Mouse (Mus musculus) layer of hippocampus, postnatal 36 days (tissue): ENCODE results near the gene Aplnr. TPM values are rescaled to one million over a fixed set of nuclear protein-coding genes. Genes with fewer than 3 reads are reported as not detected.

Experiments
- DNase-seq, 2 experiments: peaks; one replicate each; pipeline ENCODE4 v3.0.0; 2022
- total RNA-seq, 2 experiments: library from RNA; stranded (reverse); gene quantifications; 2 replicates each; pipeline ENCODE4 v1.2.3; 2021

Aplnr gene
- 1 to 10 TPM in 1 of 2 experiments, under 1 TPM in 1; 0.91 to 1.0 TPM for total RNA-seq

DNA sequence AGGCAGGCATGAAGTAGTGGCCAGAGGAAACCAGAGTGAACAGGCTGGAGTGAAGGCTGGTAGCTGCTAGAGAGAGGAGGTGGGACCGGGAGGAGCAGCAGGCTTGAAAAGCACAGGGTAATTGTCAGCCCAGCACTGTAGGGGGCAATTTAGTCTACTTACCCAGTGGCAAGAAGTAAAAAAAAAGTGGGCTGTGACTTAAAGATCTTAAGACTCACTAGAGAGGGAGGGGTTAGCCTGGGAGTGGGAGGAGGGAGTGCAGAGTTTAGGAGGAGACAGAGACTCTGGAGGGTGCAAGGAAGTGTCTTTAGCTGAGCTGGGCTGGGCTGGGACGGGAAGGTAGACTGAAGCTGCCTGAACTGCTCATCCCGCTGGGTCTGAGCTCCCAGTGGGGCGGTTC, at the start of gene Aplnr:
TSS of gene Aplnr (plus strand) at position 137 of the 400 bp plus-strand sequence.
- DNase-seq = no peak

DNA sequence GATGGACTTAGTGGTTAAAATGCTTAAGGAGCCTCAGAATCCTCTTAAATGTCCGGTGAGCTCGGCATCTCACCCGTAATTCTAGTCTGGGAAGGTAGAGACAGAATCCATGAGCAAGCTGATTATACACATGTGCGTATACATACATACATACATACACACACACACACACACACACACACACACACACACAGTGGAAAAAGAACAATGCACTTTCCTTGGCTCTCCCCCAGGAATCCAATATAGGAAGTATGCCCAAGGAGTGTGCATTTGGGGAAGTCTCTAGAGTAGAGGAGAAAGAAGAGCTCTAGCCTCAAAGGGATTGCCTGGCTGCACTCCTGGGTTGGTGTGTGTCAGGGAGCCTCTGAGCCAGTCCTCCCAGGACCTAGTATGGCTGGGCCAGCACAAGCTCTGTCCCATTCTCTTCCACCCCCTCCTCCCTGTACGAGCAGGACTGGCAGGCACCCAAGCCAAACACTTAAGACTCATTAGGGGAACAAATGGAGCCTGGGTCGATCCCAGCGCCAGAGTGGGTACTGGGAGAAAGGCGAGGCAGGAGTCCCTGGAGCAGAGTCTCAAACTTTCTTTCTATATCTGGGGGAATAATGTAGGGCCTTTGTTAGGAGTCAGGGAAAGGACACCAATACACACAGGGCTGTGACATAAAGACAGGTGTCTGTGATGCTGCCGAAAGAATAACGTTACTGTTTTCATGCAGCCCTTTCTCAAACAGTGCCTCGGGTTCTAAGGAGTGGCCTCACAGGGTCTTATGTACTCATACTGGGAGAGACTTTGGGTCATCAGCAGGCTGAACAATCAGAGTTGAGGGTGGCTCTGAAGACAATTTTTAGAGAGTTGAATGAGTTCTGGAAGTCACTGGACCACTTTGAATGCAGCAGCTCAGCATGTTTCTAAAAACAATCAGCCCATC, 47.0 kb upstream of the Aplnr start:
- no peak for DNase-seq

DNA sequence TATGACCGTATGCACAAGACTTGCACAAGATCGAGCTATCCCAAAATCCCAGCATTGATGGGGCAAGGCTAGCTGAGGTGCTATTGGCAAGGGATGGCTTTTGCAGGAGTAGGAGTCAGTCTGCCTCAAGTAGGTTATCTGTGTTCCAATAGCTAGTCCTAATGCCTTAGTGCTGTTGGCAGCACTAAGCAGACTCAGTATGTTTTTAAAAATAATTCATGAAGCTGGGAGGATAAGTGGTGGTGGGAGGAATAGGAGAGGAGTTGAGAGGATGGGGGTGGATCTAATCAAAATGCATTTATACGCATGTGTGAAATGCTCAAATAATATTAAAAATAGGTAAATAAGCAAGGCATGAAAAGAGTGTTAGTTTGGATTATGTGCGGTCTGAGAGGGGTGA, 44.7 kb upstream of the Aplnr start:
- DNase-seq = peak in 1 of 2 experiments; percentile 12

DNA sequence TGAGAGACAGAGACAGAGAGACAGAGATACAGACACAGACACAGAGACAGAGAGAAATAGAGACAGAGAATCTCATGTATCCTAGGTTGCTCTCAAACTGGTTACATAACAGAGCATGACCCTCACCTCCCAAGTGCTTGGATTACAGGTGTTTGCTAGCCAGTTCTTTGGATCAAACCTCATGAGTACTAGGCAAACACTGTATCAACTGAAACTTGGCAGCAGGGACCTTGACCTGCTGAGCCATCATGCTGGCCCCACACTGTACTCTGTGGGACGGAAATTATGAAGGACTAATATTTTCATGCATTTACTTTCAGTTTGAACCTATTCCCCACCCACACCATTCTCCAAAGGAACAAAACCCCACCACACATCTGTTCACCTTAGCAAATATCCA, 42.6 kb upstream of the Aplnr start:
- no peak for DNase-seq

DNA sequence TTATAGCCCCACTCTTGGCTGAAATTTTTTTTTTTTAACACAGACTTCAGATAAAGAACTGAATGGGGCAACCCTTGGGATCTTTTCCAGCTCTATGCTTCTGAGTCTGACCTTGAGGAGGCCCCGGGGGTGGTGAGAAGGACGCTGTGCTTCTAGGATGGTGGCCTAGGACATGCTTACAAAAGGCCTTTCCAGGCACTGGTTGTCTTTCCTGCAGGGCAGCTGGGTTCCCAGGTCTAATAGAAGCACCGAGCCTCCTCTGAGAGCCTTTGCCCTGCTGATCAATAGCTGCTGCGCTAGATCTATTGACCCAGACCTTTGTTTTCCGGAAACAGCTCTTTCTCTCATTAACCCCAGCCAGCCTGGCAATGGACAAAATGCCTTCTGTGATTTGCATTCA, 40.1 kb upstream of the Aplnr start:
- DNase-seq = no peak

DNA sequence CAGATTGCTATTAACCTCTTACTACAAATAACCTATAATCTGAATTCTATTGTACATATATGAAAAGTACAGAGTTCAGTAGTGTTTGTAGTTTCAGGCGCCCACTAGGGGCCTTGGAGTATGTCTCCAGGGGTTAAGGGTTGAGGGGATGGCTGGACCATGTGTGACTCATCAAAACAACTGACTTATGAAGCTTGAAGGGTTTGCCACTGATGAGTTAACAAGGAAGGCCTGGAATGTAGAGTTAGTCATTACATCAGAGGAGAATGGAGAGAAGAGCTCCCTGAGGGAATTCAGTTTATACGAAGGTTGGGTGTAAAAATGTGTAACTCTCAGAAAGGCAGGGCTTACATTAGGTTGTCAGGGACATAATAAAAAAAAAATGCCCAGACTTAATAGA, 38.0 kb upstream of the Aplnr start:
- no peak for DNase-seq

DNA sequence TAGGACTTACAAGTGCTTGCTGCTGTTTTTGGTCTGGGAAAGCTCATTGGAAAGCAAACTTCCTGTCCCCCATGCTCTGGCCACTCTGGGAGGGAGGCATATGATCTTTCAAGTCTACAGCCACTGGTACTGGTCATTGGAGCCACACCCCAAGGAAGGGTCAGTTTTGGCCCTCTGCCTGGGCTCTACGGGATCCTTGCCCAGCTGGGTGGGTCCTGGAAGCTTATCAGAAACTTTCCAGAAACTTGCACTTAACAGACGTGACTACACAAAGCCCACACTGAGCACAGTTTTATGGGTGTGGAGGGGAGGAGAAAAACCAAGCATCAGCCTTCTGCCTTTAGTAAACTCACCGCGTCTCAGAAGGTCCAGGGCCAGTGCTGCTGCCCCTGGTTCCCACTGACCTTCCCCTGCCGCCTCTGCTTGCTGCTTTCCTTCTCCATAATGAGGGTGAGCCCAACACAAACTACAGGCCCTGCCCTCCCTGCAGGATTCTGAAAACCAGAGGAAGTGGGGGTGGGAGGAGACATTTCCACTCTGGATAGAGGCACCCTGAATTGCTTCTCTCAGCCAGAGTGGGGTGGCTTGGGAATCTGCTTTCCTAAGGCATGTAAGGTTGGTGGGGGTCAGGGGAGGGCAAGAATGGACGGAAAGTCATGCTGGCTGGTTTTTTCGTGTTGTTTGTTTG, 37.1 kb upstream of the Aplnr start:
- no peak for DNase-seq

DNA sequence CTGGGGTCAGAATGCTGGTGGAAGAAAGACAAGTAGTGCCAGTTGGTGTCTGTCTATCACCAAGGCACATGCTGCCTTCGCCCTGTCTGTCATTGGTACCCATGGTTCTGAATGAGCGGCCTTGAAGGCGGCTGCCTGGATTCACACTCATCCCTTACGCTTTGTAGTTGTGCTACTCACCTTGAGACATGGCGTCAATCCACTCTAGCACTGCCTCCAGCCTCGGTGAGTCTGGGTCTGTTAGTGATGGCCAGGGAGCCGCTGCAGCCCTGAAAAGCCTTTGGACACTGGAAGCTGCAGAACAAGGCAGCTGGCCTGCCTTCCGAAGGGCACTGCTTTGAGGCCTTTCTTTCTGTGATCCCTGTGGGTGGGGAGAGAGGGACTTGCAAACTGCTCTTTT, 32.8 kb upstream of the Aplnr start:
- no peak for DNase-seq

DNA sequence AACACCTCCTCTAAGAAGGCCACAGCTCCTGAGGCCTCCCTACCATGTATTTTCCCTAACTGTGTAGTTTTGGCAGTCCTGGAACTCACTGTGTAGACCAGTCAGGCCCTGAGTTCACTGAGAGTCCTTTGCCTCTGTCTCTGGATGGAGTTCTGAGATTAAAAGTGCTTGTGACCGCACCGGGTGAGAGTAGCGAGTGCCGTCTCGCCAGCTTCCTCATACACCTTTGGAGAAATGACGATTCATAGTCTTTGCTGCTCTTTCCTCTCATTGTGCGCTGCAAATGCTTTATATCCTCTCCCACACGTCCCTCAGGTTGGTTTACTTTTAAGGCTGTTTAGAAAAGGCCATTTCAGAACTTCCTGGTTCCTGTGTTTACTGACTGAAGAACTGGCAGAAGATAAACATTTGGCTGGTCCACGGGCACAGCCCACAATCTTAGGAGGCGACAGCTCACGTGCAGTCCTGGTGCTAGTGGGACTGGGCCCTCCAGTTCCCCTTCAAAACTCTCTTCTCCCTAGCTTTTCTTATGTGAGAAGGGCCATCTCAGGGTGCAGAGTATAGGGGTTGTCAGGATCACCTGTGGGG, 30.5 kb upstream of the Aplnr start:
- no peak for DNase-seq

DNA sequence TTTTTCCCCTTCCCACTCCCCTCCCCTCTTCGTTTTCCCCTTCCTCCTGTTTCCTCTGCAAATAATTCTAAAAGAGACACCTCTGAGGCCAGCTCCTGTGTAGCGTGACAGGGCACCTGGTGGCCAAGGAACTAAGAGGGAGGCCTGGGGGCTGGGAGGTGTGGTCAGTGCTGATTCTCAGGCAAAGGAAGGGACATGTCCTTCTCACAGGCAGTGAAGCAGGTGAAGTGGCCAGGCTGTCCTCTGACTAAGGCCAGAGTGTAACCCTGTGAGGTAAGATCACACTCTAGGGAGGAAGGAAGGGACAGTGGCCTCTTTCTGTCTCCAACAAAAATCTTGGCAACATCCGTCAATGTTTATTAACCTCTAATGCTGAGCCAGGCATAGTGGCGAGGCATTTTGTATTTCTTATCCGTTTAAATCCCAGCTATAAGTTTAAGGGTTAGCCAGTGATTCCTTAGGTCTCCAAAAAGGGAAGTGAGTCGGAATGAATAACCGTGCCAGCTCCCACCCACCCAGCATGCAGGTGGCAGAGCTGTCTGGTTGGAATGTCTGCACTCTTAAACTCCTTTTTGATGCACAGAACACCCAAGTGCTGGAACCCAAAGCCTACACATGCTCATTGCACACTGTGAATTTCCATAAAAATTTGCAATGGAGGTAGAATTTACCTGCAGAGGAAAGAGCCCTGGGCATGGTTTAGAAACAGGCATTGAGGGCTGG, 29.8 kb upstream of the Aplnr start:
- no peak for DNase-seq

DNA sequence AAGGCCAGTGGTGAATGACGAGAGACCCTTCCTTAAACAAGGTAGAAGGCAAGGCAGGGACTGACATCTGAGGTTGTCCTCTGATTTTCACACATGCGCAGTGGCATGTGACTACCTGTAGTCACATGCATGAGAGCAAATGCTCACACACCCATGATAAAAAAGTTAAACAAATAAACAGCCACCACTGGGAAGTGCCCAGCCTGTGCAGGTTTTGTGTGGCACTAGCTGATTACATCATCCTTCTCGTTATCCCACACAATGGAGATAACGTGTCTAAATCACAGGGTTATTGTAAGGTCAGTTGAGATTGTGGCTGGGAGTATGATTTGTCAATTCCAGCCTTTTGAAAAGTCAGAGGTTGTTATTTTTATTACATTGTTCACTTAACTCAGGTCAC, 29.1 kb upstream of the Aplnr start:
- DNase-seq = no peak

DNA sequence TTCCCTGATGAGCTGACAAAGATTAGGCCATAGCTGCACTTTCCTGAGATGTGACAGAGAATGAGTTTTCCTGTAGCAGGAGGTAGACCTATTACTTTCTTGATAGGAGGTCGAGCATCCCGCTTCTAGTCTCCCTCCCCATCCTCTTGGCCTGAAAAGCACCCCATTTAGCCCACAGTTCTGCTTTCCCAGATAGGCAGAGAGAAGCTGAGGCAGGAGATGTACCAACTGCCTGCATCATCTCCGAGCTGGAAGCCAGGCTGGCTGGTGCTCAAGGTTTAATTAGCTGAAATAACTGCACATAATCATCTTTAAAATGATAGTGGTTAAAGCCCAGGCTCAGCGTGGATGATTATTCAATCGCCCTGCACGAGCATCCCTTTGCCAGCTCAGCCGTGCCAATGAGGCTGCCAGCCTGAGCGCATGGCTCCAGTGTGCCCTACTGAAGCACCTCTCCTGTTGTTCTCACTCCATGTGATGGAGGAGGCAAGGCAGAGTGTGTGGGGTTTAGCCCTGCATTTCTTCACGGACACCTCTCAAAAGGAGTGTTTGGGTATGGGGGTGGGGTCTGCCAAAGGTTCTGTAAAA, 25.6 kb upstream of the Aplnr start:
- peak; percentile 19 to 29 for DNase-seq

DNA sequence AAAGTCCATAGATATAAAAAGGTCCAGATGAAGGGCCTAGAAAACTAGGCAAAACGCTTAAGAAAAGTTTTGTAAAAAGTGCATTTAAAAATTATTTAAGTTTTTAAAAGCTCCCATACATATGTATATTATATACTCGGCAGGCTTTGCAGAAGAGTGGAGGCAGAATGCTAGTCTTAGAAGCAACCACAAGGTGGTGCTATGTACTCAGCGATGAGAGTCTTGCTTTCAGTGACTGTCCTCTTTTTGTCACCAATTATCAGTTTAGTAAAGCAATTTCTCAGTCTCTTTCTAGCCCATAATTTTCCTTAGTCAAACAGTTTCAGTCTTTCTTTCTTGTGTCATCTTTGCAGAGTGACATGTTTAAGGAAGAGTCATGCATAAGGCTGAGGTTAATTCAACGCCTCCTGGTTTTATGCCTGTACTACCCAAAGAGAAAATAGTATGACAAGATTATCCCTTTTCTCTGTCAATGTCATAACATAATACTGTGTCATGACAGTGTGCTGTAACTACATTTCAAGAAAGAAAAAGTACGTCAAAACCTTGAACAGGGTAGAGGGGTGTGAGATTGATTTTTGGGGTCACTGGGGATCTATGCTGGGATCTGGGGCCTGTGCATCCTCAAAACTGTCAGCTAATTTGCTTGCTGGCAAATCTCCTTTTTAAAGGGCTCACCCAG, 12.7 kb upstream of the Aplnr start:
- peak in 1 of 2 experiments; percentile 14 for DNase-seq

DNA sequence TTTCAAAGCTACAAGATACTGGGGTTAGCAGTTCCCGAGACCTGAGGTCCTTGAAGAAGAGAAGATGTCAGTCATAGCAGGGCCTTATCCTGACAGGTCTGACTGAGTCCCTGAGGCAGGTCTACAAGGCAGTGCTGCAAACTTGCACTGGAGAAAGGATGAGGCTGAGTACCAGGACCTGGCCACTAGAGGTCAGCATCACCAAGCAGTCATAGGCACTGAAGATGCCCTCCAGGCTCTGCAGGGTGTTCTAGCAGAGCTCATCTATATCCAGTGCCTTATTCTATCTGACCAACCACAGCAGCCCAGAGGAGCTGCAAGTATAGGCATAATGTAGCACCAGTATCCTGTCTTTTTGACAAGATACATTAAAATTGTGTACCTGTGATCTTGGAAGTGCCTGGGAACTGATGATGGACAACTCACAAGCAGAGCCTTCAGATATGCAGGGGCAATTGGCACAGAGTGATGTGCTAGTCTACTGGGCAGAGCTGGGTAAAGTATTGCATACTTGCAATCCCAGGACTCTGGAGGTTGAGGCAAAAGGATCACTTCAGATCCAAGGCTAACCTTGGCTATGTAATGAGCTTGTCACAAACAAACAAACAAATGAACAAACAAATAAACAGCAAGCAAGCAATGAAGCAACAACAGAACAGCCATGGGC, 12.0 kb upstream of the Aplnr start:
- DNase-seq = peak; percentile 66

DNA sequence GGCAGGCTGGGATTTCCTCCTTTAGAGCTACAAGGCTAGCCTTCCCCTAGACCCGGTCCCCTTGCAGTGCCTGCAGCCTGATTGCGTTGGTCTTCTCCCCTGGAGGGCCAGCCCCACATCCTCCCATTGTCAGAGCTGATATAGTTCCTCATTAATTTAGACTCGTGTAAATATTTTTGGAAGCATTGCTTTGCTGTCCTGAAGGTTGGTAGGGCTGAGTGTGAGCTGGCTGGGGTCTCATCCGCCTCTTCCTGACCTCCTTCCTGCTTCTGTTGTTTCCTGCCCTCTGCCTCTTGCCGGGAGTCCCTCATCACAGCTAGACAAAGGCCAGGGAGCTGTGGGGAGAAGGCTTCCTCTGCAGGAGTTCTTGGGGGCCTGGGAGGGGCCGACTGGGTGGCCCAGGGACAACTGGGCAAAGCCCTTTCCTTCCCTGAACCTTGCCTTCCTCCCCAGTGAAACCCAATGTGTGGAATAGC, 6.5 kb upstream of the Aplnr start:
- DNase-seq = no peak

DNA sequence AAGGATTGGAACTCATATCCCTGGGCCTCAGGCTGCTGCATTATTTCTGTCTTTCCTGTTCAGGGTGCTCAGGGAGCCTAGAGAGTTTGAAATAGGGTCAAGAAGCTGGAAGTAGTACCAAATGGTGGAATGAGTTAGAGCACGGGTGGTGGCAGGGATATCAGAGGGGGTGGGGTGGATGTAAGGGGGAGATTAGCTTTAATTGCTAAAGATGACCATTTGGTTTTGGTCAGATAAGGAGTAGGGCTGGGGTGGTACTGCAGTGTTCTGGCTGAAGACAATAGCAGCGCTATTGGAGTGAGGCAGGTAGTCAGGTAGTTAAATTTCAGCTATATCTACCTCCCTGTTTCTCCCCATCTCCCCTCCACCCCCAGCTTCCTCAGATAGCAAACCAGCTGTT, 4.8 kb upstream of the Aplnr start:
- no peak for DNase-seq

DNA sequence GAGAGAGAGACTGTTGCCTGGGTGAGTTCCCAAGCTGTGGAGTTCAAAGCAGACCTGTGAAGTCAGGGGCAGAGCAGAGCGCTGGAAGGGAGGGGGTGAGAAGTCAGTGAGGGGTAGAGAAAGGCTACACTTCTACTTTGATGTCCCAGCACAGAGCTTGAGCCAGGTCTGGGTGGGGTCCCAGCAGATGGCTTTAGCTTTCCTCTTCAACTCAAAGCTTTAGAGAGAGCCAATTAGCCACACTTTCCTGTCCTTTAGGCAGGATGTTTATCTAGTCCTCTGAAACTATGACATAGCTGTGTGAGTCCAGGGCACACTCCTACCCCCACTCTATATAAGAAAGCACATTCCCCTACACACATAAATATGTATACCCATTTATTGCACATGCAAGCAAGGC, 4.3 kb upstream of the Aplnr start:
- DNase-seq = no peak

DNA sequence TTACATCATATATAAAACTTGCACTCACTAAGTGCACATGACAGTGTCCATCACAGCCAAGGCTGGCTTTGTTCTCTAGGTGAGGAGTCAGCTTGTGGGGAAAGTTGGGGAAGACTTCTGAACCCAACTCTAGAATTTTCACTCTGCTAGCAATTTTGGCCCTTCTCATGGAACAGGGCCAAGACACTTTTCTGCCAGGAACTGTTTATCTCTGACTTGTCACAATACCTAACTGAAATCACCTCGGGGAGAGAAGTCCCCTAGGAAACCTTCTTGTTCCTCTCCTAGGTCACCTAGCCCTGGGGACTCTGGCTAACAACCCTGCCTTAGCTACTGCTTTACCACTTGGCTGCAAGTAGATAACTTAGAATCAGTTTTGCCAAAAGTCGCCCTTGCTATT, 3.8 kb upstream of the Aplnr start:
- no peak for DNase-seq

DNA sequence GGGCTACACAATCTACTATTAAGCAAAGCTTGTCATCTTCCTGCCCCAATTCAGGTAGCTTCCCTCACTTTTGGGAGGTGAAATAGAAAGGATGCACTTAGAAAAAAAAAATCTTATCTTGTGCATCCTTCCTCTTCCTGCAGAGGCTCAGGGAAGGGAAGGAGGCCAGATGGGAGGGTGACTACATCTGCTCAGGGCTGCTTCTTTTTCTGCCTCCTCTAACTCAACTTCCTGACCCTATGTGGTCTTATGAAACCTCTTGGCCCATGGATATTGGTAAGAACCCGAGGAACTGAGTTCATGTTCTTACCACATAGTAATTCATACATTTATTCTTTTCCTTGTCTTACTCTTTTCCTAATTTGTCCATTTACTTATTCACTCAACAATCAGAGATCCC, 926 bp upstream of the Aplnr start:
- DNase-seq = no peak

DNA sequence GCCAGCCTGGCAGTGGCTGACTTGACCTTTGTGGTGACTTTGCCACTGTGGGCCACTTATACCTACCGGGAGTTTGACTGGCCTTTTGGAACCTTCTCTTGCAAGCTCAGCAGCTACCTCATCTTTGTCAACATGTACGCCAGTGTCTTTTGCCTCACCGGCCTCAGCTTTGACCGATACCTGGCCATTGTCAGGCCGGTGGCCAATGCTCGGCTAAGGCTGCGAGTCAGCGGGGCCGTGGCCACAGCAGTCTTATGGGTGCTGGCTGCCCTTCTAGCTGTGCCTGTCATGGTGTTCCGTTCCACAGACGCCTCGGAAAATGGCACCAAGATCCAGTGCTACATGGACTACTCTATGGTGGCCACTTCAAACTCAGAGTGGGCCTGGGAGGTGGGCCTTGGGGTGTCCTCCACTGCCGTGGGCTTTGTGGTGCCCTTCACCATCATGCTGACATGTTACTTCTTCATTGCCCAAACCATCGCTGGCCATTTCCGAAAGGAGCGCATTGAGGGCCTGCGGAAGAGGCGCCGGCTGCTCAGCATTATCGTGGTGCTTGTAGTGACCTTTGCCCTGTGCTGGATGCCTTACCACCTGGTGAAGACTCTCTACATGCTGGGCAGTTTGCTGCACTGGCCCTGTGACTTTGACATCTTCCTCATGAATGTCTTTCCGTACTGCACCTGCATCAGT, 951 bp downstream of the Aplnr start:
- DNase-seq = no peak
